Mouse (Mus musculus): ENCODE data around the gene Fam129a. TPM values are rescaled to one million over a fixed set of nuclear protein-coding genes. Genes with fewer than 3 reads are reported as not detected.

Fam129a gene
- polyA plus RNA-seq, 1 experiment: 19.9 TPM

- no peak for TF ChIP-seq POLR2A (IDR thresholded peaks at IDR 0.05; ENCODE audit: insufficient read depth, low read length)
- TF ChIP-seq EP300 (IDR thresholded peaks at IDR 0.05; ENCODE audit: insufficient read depth, low read depth, low read length): no peak
- no peak for TF ChIP-seq CTCF (IDR thresholded peaks at IDR 0.05; ENCODE audit: low read depth, low read length)
- H3K9me3 ChIP-seq (replicated peaks; ENCODE audit: control insufficient read depth, insufficient read depth, low read length, poor library complexity, severe bottlenecking): peaks cover 12% of the 10 kb centered on the region
- H3K4me1 ChIP-seq (ENCODE audit: control insufficient read depth, insufficient read depth, low read length): no peaks in the 10 kb centered on the region
- peaks cover 18% of the 10 kb centered on the region for H3K36me3 ChIP-seq (ENCODE audit: control insufficient read depth, insufficient read depth, low read length, poor library complexity, severe bottlenecking)
- no peak overlapping the region for H3K9ac ChIP-seq (ENCODE audit: low read depth, poor library complexity, severe bottlenecking)
- no peak overlapping the region for H3K27ac ChIP-seq (ENCODE audit: insufficient read depth, low read length)
- H3K4me3 ChIP-seq (ENCODE audit: low read depth, low read length): no peak overlapping the region
- H3K27me3 ChIP-seq (ENCODE audit: control insufficient read depth, insufficient read depth, low read length, poor library complexity, severe bottlenecking): no peaks in the 10 kb centered on the region
Observed at GRCm38 (mm10) chr1:151638770-151639169, 67.8 kb downstream of the Fam129a start.

- Histone ChIP-seq H3K4me3 (ENCODE audit: low read depth, low read length) (no peak overlapping the region), H3K9me3 (replicated peaks; ENCODE audit: control insufficient read depth, insufficient read depth, low read length, poor library complexity, severe bottlenecking) (no peaks in the 10 kb centered on the region), H3K27me3 (ENCODE audit: control insufficient read depth, insufficient read depth, low read length, poor library complexity, severe bottlenecking) (no peaks in the 10 kb centered on the region), H3K4me1 (ENCODE audit: control insufficient read depth, insufficient read depth, low read length) (no peaks in the 10 kb centered on the region), H3K36me3 (ENCODE audit: control insufficient read depth, insufficient read depth, low read length, poor library complexity, severe bottlenecking) (peaks cover 11% of the 10 kb centered on the region), H3K27ac (ENCODE audit: insufficient read depth, low read length) (no peak overlapping the region), H3K9ac (ENCODE audit: low read depth, poor library complexity, severe bottlenecking) (no peak overlapping the region)
- no peak for TF ChIP-seq EP300 (IDR thresholded peaks at IDR 0.05; ENCODE audit: insufficient read depth, low read depth, low read length)
Observed at GRCm38 (mm10) chr1:151646380-151646779, 75.4 kb downstream of the Fam129a start.

GRCm38 (mm10) chr1:151648099-151648498, 77.1 kb downstream of the Fam129a start:
- TF ChIP-seq POLR2A (IDR thresholded peaks at IDR 0.05; ENCODE audit: insufficient read depth, low read length): no peak
- TF ChIP-seq CTCF (IDR thresholded peaks at IDR 0.05; ENCODE audit: low read depth, low read length): peak; percentile 0
- TF ChIP-seq EP300 (IDR thresholded peaks at IDR 0.05; ENCODE audit: insufficient read depth, low read depth, low read length): no peak
- H3K9me3 ChIP-seq (replicated peaks; ENCODE audit: control insufficient read depth, insufficient read depth, low read length, poor library complexity, severe bottlenecking): no peaks in the 10 kb centered on the region

GRCm38 (mm10) chr1:151657042-151657605, 86.1 kb downstream of the Fam129a start:
- H3K27ac ChIP-seq (ENCODE audit: insufficient read depth, low read length): no peak overlapping the region
- H3K9ac ChIP-seq (ENCODE audit: low read depth, poor library complexity, severe bottlenecking): no peak overlapping the region
- no peaks in the 10 kb centered on the region for H3K4me1 ChIP-seq (ENCODE audit: control insufficient read depth, insufficient read depth, low read length)
- H3K4me3 ChIP-seq (ENCODE audit: low read depth, low read length): no peak overlapping the region
- no peaks in the 10 kb centered on the region for H3K27me3 ChIP-seq (ENCODE audit: control insufficient read depth, insufficient read depth, low read length, poor library complexity, severe bottlenecking)
- H3K36me3 ChIP-seq (ENCODE audit: control insufficient read depth, insufficient read depth, low read length, poor library complexity, severe bottlenecking): no peaks in the 10 kb centered on the region
- H3K9me3 ChIP-seq (replicated peaks; ENCODE audit: control insufficient read depth, insufficient read depth, low read length, poor library complexity, severe bottlenecking): no peaks in the 10 kb centered on the region
- TF ChIP-seq CTCF (IDR thresholded peaks at IDR 0.05; ENCODE audit: low read depth, low read length) (no peak), POLR2A (IDR thresholded peaks at IDR 0.05; ENCODE audit: insufficient read depth, low read length) (no peak), EP300 (IDR thresholded peaks at IDR 0.05; ENCODE audit: insufficient read depth, low read depth, low read length) (no peak)

More at GRCm38 (mm10) chr1:151648099-151648498, 77.1 kb downstream of the Fam129a start:
- H3K36me3 ChIP-seq (ENCODE audit: control insufficient read depth, insufficient read depth, low read length, poor library complexity, severe bottlenecking): peaks cover 6% of the 10 kb centered on the region
- H3K4me3 ChIP-seq (ENCODE audit: low read depth, low read length): no peak overlapping the region
- no peak overlapping the region for H3K9ac ChIP-seq (ENCODE audit: low read depth, poor library complexity, severe bottlenecking)
- H3K4me1 ChIP-seq (ENCODE audit: control insufficient read depth, insufficient read depth, low read length): no peaks in the 10 kb centered on the region
- no peak overlapping the region for H3K27ac ChIP-seq (ENCODE audit: insufficient read depth, low read length)
- no peaks in the 10 kb centered on the region for H3K27me3 ChIP-seq (ENCODE audit: control insufficient read depth, insufficient read depth, low read length, poor library complexity, severe bottlenecking)

- Histone ChIP-seq H3K9ac (ENCODE audit: low read depth, poor library complexity, severe bottlenecking) (no peak overlapping the region), H3K4me1 (ENCODE audit: control insufficient read depth, insufficient read depth, low read length) (no peaks in the 10 kb centered on the region), H3K36me3 (ENCODE audit: control insufficient read depth, insufficient read depth, low read length, poor library complexity, severe bottlenecking) (no peaks in the 10 kb centered on the region), H3K27me3 (ENCODE audit: control insufficient read depth, insufficient read depth, low read length, poor library complexity, severe bottlenecking) (no peaks in the 10 kb centered on the region), H3K9me3 (replicated peaks; ENCODE audit: control insufficient read depth, insufficient read depth, low read length, poor library complexity, severe bottlenecking) (no peaks in the 10 kb centered on the region), H3K27ac (ENCODE audit: insufficient read depth, low read length) (no peak overlapping the region), H3K4me3 (ENCODE audit: low read depth, low read length) (no peak overlapping the region)
- TF ChIP-seq EP300 (IDR thresholded peaks at IDR 0.05; ENCODE audit: insufficient read depth, low read depth, low read length): no peak
- TF ChIP-seq CTCF (IDR thresholded peaks at IDR 0.05; ENCODE audit: low read depth, low read length): no peak
- no peak for TF ChIP-seq POLR2A (IDR thresholded peaks at IDR 0.05; ENCODE audit: insufficient read depth, low read length)
Observed at GRCm38 (mm10) chr1:151658291-151658830, 87.4 kb downstream of the Fam129a start.

- Histone ChIP-seq H3K9ac (ENCODE audit: low read depth, poor library complexity, severe bottlenecking) (no peak overlapping the region), H3K9me3 (replicated peaks; ENCODE audit: control insufficient read depth, insufficient read depth, low read length, poor library complexity, severe bottlenecking) (no peaks in the 10 kb centered on the region), H3K4me1 (ENCODE audit: control insufficient read depth, insufficient read depth, low read length) (no peaks in the 10 kb centered on the region), H3K36me3 (ENCODE audit: control insufficient read depth, insufficient read depth, low read length, poor library complexity, severe bottlenecking) (no peaks in the 10 kb centered on the region), H3K27me3 (ENCODE audit: control insufficient read depth, insufficient read depth, low read length, poor library complexity, severe bottlenecking) (no peaks in the 10 kb centered on the region), H3K4me3 (ENCODE audit: low read depth, low read length) (no peak overlapping the region), H3K27ac (ENCODE audit: insufficient read depth, low read length) (no peak overlapping the region)
- no peak for TF ChIP-seq CTCF (IDR thresholded peaks at IDR 0.05; ENCODE audit: low read depth, low read length)
- no peak for TF ChIP-seq POLR2A (IDR thresholded peaks at IDR 0.05; ENCODE audit: insufficient read depth, low read length)
- TF ChIP-seq EP300 (IDR thresholded peaks at IDR 0.05; ENCODE audit: insufficient read depth, low read depth, low read length): no peak
Observed at GRCm38 (mm10) chr1:151659636-151660035, 88.7 kb downstream of the Fam129a start.

All from ES-Bruce4 (cell line).